Mouse (Mus musculus) macrophage (primary cell): ENCODE measurements around the gene Ptma. TPM values are rescaled to one million over a fixed set of nuclear protein-coding genes. Genes with fewer than 3 reads are reported as not detected.

Source experiments
- H3K27ac ChIP-seq: fragments of 350-480 bp; formaldehyde crosslinking; 2 replicates; pipeline ENCODE4 v1.9.0; 2021
- H3K36me3 ChIP-seq: fragments of 350-480 bp; formaldehyde crosslinking; 2 replicates; pipeline ENCODE4 v1.9.0; 2021; ENCODE audit errors: inconsistent target
- H3K4me3 ChIP-seq: fragments of 350-480 bp; formaldehyde crosslinking; 2 replicates; pipeline ENCODE4 v1.9.0; 2021; ENCODE audit errors: inconsistent target
- H3K79me2 ChIP-seq: fragments of 350-480 bp; formaldehyde crosslinking; 2 replicates; pipeline ENCODE4 v1.9.0; 2021; ENCODE audit errors: inconsistent target
- WGBS: methylation state at CpG from one replicate; pipeline ENCODE4 v1.1.7; 2026; ENCODE audit warnings: inconsistent platforms; ENCODE audit not compliant: missing documents; 5-methylcytosine and 5-hydroxymethylcytosine counted together
- polyA plus RNA-seq: library from polyadenylated mRNA; stranded (reverse); fragments of 250-400 nt; gene quantifications from 3 replicates; pipeline ENCODE4 v1.2.4, GENCODE M21; 2018; ENCODE audit warnings: inconsistent platforms

Ptma gene
- polyA plus RNA-seq, 1 experiment from 2014 or later = 1,042 TPM

- WGBS = 51% methylated on average over 2 of the region's 2 CpGs
- H3K79me2 ChIP-seq = no peaks in the 10 kb centered on the region
- no peaks in the 10 kb centered on the region for H3K36me3 ChIP-seq
- H3K4me3 ChIP-seq = no peak overlapping the region
- no peak overlapping the region for H3K27ac ChIP-seq
Measured at GRCm38 (mm10) chr1:86569292-86569860, 42.9 kb downstream of the Ptma start.

- 23% methylated on average over 2 of the region's 2 CpGs for WGBS
Measured at GRCm38 (mm10) chr1:86571381-86571780, 44.9 kb downstream of the Ptma start.

GRCm38 (mm10) chr1:86571941-86572340 lies 45.4 kb downstream of the Ptma start:
- no peak overlapping the region for H3K4me3 ChIP-seq
- H3K36me3 ChIP-seq = no peaks in the 10 kb centered on the region
- H3K27ac ChIP-seq = no peak overlapping the region
- WGBS = 94% methylated on average over 4 of the region's 4 CpGs
- no peaks in the 10 kb centered on the region for H3K79me2 ChIP-seq

More at GRCm38 (mm10) chr1:86571381-86571780, 44.9 kb downstream of the Ptma start:
- Histone ChIP-seq H3K27ac (no peak overlapping the region), H3K36me3 (no peaks in the 10 kb centered on the region), H3K79me2 (no peaks in the 10 kb centered on the region), H3K4me3 (no peak overlapping the region)

Other genes starting within 250 kb of the Ptma start
- 1.0 to 6.1 TPM (median 2.4 TPM) in 3 replicates for gene B3gnt7, start 223.9 kb upstream of the Ptma start, polyA plus RNA-seq
- 124 to 407 TPM (median 295 TPM) in 3 replicates for gene Ncl, start 167.3 kb upstream of the Ptma start, polyA plus RNA-seq
- not detected in 3 replicates for gene Nmur1, start 100.5 kb upstream of the Ptma start, polyA plus RNA-seq
- gene Tex44, start 100.4 kb upstream of the Ptma start, polyA plus RNA-seq = not detected in 3 replicates
- 23.4 to 36.5 TPM (median 31.5 TPM) in 3 replicates for gene Pde6d, start 55.9 kb downstream of the Ptma start, polyA plus RNA-seq
- gene Cops7b, start 56.2 kb downstream of the Ptma start, polyA plus RNA-seq = 8.6 to 14.1 TPM (median 11.7 TPM) in 3 replicates
- not detected in 3 replicates for gene Nppc, start 143.8 kb downstream of the Ptma start, polyA plus RNA-seq
- 11.4 to 14.0 TPM (median 11.9 TPM) in 3 replicates for gene Dis3l2, start 177.1 kb downstream of the Ptma start, polyA plus RNA-seq